Mouse (Mus musculus) urinary bladder, adult 18-20 months (tissue): ENCODE data around the gene Btbd9.
"Not testable (repeated sequence)": the region's sequence is repeated elsewhere in the genome, so short reads cannot be mapped to it uniquely, and the experiment has no call there.

Source experiments
- DNase-seq, 2 experiments: peaks; one replicate each; pipeline ENCODE4 v3.0.0; 2022; ENCODE audit warnings: low spot score in 2 of 2, mixed read lengths in 2 of 2

Btbd9 gene

GRCm38 (mm10) chr17:30512531-30512930 lies 63.8 kb downstream of the Btbd9 start:
- DNase-seq: no peak

GRCm38 (mm10) chr17:30512007-30512406 lies 64.3 kb downstream of the Btbd9 start:
- DNase-seq: no peak

- DNase-seq: no peak
Observed at GRCm38 (mm10) chr17:30511399-30511798, 64.9 kb downstream of the Btbd9 start.

- DNase-seq: no peak
Observed at GRCm38 (mm10) chr17:30510171-30510570, 66.1 kb downstream of the Btbd9 start.

GRCm38 (mm10) chr17:30509646-30510045 lies 66.6 kb downstream of the Btbd9 start:
- DNase-seq: no peak

- no peak for DNase-seq
Observed at GRCm38 (mm10) chr17:30507636-30508576, 68.4 kb downstream of the Btbd9 start.

GRCm38 (mm10) chr17:30506916-30507315 lies 69.4 kb downstream of the Btbd9 start:
- DNase-seq: no peak

- DNase-seq: not testable (repeated sequence)
Observed at GRCm38 (mm10) chr17:30499541-30499940, 76.7 kb downstream of the Btbd9 start.

GRCm38 (mm10) chr17:30498779-30499178 lies 77.5 kb downstream of the Btbd9 start:
- DNase-seq: no peak

- DNase-seq: no peak
Observed at GRCm38 (mm10) chr17:30498376-30498719, 77.9 kb downstream of the Btbd9 start.

GRCm38 (mm10) chr17:30497525-30498375 lies 78.5 kb downstream of the Btbd9 start:
- DNase-seq: no peak

- DNase-seq: no peak
Observed at GRCm38 (mm10) chr17:30495567-30495966, 80.7 kb downstream of the Btbd9 start.

- DNase-seq: no peak
Observed at GRCm38 (mm10) chr17:30495154-30495553, 81.1 kb downstream of the Btbd9 start.

- DNase-seq: no peak
Observed at GRCm38 (mm10) chr17:30493481-30493880, 82.8 kb downstream of the Btbd9 start.

GRCm38 (mm10) chr17:30492191-30492590 lies 84.1 kb downstream of the Btbd9 start:
- no peak for DNase-seq

- no peak for DNase-seq
Observed at GRCm38 (mm10) chr17:30491601-30492000, 84.7 kb downstream of the Btbd9 start.

- DNase-seq: no peak
Observed at GRCm38 (mm10) chr17:30490601-30491000, 85.7 kb downstream of the Btbd9 start.

- no peak for DNase-seq
Observed at GRCm38 (mm10) chr17:30490086-30490485, 86.2 kb downstream of the Btbd9 start.

- DNase-seq: no peak
Observed at GRCm38 (mm10) chr17:30489629-30490028, 86.7 kb downstream of the Btbd9 start.

- DNase-seq: no peak
Observed at GRCm38 (mm10) chr17:30487695-30488094, 88.6 kb downstream of the Btbd9 start.

- no peak for DNase-seq
Observed at GRCm38 (mm10) chr17:30485067-30485854, 91.0 kb downstream of the Btbd9 start.
